Mouse (Mus musculus) myocyte (in vitro differentiated cells): ENCODE measurements at regions not wholly inside any gene's neighbourhood (a gene's known extent, or its start where the extent isn't known, plus 50 kb on each side); places are given as distances from the start of the nearest gene placed in this dataset.

Experiments used
- MYOG ChIP-seq, 3 experiments: IDR thresholded peaks; one replicate each; pipeline ENCODE4 v1.6.1; 2011; ENCODE audit warnings: control low read depth in 2 of 3, low read depth in 2 of 3, mild to moderate bottlenecking in 2 of 3; ENCODE audit not compliant: insufficient read length in 2 of 3, control insufficient read depth in 1 of 3, insufficient read depth in 1 of 3
- POLR2A ChIP-seq: IDR thresholded peaks from one replicate; pipeline ENCODE4 v1.6.1; 2011; ENCODE audit warnings: low read depth, mild to moderate bottlenecking, control low read depth, moderate library complexity; ENCODE audit not compliant: insufficient read length
- TCF12 ChIP-seq: IDR thresholded peaks from one replicate; pipeline ENCODE4 v1.6.1; 2011; ENCODE audit warnings: mild to moderate bottlenecking, control low read depth; ENCODE audit not compliant: poor library complexity, insufficient read depth, severe bottlenecking
- TCF3 ChIP-seq: IDR thresholded peaks from one replicate; pipeline ENCODE4 v1.6.1; 2011; ENCODE audit warnings: low read depth, control low read depth; ENCODE audit not compliant: insufficient read length
- USF1 ChIP-seq: IDR thresholded peaks from one replicate; pipeline ENCODE4 v1.6.1; 2011; ENCODE audit warnings: low read depth, mild to moderate bottlenecking, control low read depth, moderate library complexity

GRCm38 (mm10) chr17:27339823-27340222 lies 135.6 kb upstream of the Lemd2 start:
- TF ChIP-seq POLR2A (no peak), TCF12 (no peak), MYOG (IDR thresholded peaks at IDR 0.05; ENCODE audit: control insufficient read depth in 1 of 3, insufficient read depth in 1 of 3, insufficient read length in 2 of 3, low read depth in 2 of 3) (no peak), USF1 (no peak), TCF3 (no peak)
